Mouse (Mus musculus): ENCODE measurements at regions not wholly inside any gene's neighbourhood (a gene's known extent, or its start where the extent isn't known, plus 50 kb on each side); places are given as distances from the start of the nearest gene placed in this dataset.

DNA sequence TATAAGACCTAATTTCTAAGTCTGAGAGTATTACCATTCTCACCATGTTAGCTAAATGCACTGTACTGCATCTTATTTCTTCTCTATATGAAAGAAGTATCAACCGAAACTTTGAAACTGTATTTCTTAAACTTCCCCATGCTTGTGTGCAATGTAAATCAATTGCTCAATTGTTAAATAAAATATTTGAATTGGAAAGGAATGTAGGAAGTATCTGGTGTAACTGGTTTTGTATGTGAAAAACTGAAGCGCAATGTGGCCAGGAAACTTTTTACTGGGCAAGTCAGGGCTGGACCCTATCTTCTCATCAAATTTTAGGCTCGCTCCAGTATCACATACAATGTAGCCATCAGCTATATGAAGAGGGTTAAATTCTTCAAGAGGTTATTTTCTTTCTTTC, 123.8 kb upstream of the Atp2b1 start:
- DNase-seq, result no peak

DNA sequence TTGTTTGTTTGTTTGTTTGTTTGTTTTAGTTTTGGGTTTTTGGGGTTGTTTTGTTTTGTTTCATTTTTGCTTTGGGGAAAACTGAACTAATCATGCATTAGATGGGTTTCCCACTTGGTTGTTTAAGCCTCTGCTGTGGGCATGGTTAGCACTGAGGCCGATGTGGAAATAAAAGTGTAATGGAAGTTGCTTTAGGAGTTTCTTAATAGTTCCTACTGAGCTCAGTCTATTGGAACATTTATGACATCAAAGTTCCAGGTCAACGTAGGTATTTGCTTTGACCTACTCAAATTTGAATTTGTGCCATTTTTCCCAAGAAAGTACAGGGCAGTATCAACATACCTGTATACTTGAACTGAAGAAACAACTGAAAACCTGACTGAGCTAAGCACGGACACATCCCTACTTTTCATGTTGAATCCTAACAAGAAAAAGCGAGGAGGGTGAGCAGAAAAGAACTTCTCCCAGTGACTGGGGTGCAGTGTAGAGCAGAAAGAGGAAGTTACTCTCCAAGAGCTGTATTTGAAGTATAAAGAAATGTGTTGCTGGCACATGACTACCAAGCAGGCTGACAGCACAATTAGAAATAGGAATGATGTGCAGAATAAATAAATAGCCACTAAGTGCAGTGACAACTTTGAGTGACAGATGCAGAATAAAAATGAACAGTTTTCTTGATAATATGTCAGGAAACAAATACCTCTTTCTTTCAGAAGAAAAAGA, 122.0 kb upstream of the Atp2b1 start:
- no peak for DNase-seq

DNA sequence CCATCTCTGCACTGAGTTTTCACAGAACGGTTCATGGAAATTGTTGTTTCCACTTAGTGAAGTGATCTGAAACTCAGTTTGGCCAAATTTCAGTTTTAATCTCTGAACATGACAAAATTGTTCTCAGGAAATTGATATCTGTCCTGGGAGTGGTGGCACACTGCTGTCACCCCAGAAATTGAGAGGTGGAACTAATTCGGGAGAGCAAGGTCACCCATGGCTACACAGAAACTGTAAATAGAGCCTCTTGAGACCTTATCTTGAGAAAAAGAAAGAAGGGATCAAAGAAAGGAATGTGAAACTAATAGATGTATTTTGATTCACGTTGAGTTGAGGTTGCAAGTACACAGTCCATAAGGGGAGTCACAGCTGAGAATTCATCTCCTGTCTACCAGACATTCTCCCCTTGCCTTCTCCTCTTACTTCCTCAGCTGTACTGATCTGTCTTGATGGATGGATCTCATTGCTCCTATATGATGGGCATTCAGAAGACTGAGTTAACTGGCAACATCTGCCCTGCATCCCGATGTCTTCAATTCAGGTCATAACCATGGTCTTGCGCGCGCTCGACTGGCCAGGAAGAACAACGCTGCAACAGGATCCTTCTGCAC, 120.2 kb upstream of the Atp2b1 start:
- DNase-seq, result no peak

DNA sequence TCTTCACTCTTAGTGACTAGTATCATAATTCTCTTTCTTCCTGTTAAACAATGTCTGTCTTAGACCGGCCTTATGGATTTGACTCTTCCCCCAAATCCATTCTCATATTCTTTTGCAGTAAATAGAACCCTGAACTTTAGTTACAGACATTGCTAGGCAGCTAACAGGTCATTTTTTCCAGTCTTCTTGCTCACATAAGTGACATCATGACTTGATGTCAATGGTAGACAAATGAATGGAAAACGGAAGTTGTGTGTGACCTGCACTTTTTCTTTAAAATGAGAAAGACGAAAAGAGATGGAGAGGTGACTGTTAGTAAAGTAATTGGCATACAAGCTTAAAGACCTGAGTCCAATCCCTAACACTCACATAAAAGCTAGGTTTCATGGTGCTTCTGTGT, 118.2 kb upstream of the Atp2b1 start:
- DNase-seq, result no peak

DNA sequence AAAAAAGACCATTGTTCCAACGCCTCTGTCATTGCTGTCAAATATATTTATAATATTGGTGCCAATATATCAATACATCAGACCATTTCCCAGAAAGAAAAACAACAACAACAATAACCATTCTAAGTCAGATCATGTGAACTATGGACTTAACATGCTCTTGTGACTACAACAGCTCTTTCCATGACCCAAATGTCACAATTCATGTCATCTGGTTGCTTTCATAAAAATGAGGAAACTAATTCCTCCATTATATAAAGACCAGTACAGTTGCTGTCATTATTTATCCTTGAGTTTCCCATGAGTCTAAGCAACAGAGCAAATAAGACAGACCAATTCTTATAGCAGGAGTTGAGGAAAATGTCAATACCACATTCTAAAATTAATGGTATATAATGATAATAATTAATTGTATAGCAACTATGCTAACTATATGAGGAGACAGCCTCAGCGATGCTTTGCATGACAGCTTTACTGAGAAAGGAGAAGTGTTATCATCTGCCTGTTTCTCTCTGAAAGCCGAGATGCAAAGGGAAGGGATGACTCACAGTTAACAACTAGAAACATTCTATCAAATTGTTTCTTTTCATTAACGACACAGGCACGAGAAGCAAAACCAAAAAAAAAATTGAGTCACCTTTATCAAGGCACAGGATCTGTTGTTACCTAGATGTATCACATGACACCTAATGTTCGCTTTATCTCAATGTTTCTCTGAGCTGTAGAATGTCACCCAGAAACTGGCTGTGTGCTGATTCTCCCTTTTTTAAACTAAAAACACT, 115.4 kb upstream of the Atp2b1 start:
- DNase-seq, result no peak

DNA sequence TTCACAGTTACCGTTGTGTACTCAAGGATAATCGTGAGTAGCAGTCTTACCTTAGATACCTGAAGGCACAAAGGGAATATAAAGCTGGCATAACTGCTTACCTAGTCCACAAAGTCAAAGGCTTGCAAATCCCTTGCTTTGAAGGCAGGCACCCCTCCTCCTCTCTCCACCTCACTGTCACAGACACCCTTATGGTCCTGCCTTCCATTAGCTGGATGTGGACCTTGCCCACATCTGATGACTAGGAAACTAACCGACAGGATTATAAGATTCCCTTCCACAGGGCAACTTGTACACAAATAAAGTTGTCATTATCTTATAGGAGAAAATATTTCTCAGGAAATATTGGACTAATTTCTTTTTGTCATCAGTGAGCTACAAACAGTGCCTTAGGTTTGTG, 114.4 kb upstream of the Atp2b1 start:
- no peak for DNase-seq

DNA sequence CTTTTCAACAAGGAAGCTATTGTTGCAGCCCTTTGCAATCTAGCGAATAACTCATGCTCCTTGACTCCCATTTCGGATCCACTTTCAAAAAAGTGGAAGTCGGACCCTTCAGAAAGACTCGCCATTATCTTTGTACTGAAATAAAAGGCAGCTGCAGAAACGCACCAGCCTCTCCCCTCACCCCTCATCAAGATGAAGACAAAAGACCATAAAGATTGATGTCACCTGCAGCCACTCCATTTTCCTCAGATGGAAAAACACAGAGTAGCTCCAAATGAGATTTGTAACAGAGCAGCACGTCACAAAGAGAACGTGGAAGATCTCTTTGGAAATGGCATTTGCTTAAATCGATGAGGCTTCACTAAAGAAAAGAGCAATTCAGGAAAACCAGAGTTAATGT, 113.3 kb upstream of the Atp2b1 start:
- no peak for DNase-seq

DNA sequence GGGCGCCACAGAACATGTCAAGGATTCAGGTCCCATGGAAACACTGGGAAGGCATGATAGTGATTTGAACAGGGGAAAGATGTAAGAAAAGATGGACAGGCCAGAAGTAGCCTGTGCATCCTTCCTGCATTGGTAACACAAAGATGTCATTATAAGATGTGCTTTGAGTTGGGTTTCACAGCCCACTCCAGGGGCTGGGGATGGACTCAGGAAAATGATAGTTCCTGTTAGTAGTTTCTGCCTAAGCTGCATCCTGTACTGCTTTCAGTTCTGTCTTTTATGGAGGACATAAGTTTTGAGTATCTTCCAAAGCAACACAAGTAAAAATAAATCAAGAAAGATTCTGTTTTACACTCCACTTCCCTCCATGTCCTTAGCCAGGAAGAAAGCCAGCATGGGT, 109.2 kb upstream of the Atp2b1 start:
- DNase-seq, result no peak

DNA sequence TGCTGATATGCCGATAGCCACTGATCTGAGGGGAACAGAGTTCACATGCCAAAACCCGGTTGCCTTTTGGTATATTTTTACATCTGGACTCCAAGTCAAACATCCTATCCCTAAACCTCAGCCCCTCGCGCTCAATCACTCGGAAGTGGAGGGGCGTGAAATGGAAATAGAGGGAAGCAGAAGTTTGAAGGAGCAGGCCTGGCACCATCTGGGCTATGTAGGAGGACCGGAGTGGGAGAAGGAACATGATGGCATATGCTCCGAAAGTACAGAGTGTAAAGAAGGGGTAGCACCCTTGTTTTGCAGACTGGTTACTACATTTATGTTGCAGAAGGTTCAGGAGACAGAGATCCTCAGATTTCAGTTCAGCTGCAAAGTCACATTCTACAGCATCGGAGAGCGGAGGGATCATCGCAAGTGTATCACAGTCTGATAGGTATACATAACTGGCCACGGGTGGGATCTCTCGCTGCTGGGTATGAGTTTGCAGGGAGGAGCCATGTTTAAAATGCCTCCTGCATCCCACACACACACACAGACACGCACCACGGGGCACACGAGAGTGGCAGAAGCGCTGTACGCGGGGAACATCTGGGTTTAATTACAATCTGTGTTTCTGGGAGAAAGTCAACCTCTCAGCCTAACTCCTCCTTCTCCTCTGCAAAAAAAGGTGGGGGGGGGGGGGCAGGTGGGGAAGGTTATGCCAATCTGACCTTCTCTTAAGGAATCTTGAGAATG, 107.2 kb upstream of the Atp2b1 start:
- no peak for DNase-seq

DNA sequence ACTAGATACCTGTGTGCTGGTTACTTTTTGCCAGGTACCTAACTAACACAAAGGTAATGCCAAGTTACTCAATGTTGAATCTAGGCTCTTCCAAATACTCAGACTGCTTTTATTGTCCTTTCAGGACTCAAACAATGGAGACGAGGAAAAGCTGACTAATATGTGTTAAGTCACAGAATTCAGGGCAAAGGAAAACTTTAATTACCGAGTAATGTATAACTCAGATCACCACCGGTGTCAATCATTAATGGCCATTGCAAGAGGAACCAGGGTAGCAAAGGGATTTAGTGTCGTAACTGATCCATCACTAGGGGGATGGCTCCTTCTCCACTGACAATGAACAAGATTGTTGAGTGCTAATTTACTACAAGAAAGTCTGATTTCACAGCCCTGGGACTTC, 105.6 kb upstream of the Atp2b1 start:
- no peak for DNase-seq

DNA sequence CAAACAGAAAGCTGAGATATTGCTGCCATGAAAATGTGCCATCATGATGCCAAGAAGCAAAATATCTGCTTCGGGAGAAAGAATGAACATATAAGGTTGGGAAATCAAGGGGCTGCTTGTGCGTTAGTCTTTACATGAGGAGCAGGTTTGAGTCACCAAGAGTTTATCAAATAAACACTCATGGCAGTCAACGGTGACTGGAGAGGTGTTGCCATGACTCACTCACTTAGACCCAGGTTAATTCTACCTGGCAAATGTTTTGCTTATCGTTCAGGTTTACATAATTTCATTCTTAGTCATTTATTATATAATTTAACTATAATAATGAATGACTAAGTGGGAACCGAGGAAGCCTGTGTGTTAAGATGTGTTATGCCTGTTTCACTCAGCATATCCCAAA, 85.2 kb upstream of the Atp2b1 start:
- DNase-seq, result no peak

DNA sequence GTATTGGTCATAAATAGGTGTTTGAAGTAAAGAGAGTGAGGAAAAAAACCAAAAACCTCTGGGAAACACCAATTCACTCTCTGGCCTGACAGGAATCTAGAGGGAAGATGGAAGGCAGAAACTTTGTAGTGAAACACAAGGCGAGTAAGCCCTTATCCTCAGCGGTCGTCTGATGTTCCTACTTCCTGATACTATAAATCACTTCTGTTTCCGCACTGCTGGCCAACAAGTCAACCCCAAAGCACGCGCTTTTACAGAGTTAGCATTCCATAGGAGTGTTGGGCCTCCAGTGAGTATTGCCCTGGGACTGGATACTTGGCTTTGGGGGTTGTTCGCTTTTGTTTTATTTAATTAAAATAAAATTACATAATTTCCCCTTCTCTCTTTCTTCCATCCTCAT, 82.7 kb upstream of the Atp2b1 start:
- no peak for DNase-seq

DNA sequence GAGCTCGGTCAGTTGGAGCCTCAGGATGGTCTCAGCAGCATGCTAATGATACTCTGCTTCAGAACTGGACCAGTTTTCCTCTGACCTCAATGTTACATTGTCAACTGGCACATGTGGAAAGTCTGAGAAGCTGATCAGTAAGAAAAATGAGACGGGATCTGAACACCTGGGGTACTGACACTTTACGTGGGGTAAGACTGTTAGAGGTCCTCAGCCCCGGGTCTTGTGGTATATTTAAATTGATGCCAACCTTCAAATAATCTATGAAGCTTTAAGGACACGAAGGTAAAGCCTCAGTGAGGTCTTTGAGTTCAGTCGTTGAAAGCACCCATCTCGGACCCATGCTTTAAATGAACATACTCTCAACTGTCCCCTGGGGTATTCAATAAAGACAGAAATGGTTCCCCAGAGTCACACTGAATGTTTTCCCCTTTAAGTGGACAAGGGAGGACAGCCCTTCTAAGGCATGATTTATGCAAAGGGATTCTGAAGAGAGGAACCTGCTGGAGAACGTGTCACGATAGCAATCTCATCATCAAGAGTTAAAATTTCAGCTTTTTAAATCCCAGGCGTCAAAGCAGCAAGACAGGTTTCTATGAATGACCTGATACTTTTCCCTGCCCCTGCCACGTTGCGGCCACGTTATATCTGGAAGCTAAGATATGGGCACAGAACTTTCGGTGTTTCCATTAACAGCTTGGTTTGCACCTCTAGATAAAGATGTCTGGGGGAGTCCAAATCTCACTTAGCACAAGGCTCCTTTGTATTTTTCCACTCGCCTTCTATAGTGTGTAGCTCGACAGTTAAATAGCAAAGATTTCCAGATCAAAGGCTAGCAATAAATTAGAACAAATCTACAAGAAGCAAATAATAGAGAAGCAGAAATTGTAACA, 76.7 kb upstream of the Atp2b1 start:
- DNase-seq, result peak; percentile 17

DNA sequence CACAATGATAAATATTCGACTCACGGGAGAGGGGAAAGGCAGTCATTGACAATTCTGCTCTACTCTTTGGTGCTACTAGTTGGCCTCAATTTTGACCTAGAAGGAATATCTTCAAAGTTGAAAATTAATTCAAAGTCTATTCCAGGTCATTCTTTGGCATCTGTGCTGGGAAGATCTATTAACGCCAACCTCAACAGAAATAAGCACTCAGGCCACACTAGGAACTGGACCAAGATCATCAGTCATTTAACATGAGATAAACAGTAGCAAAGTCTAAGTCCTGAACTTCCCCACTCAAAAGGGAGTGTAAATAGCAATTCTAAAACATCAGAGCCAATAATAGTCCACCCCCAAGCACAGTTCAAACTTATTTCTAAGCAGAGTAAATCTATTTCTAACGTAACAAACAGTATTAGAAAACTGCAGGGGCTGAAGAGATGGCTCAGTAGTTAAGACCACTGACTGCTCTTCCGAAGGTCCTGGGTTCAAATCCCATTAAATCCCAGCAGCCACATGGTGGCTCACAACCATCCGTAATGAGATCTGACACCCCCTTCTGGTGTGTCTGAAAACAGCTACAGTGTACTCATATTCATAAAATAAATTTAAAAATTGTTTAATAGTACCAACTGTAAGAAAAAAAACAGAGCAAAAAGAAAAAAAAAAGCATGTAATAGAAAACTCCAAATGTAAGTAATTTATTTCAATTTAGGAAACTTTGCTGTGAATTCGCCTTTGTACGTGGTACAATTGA, 75.1 kb upstream of the Atp2b1 start:
- no peak for DNase-seq

DNA sequence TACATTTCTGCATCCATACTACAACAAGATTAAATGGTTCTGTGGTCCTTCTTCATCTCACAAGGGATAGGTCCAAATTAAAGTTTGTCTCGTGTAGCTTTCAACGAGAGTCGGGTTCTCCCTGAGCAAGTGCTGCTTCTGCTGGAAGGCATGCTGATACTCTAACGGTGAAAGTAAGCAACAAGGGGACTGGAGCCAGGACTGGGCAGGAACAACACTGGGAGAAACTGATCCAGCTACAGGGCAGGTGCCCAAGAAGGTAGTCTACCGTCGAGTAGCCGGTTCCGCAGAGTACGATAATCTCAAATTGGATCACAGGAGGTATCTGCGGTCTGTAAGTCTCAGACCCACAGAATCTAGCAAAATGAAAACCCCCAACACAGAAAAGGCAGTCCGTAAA, 74.2 kb upstream of the Atp2b1 start:
- DNase-seq, result no peak

DNA sequence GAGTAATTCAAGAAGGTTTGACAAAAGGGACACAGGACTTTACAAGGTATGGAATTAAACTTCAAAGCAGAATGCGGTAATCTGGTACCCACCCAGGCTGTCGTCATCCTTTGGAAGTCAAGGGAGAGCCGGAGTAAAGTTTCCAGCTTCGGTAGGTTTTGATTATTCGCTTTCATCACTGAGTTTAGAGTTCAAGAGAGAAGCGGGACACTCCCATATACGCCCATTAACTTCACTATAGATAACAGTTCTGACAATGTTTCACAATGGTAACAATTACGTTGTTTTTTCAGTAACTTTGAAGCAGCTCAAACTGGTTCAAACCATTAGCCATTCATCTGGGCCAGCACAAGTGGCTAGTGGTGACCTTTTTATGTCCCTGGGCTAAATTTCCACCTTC, 73.8 kb upstream of the Atp2b1 start:
- no peak for DNase-seq

DNA sequence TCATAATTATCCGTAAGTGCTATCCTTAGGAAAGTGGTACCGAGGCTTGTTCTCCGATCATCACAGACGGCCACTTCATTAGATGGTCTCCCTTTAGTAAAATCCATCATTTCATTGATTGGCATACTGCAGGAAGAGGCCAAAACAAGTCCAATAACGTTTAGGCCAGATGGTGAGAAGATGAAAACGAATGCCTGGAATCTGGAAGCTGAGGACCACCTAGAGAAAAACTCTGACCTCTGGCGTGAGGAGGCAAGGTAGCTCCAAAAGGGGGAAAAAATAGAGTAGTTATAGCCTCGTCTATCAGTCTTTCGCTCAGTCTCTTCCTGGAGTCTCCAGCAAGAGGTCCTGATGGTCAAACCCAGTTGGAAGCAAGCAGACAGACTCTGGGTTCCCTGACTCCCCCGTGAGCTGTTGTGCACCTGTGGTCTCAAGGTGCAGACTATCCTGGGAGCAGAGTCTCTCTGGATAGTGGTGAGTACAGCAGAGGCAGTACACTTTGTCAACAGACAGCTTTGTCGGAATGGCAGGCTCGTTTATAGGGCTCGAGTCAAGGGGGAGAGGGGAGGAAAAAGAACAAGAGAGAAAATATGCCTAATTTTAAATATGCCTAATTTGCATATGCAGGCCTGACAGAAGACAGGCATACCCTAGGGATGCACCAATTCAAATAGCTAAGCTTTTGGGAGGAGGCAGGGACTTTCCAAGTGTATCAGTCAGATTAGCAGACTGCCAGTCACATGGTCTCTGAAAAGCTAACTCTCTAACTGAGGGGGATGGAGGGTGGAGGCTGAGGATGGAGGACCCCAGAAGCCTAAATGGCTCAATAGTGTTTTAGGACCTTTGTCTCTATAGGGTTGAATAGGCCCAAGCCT, 73.0 kb upstream of the Atp2b1 start:
- no peak for DNase-seq

DNA sequence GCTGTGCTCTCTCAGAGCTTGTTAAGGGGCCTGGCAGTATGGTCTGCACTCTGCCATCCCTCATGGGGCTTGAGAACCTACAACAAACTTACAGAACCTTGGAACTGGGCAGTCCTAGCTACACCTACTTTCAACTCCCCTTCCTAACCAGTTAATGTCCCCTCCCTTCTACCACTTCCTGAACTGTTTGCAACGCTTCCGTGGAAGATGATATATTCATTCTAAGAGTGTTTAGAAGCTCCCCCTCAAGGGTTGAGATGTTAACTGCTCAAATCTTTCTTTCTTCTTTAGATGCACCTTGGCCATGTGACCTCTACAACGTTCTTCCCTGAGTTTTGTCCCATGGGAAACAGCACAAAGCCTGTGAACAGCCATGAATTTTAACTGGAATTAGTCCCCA, 72.3 kb upstream of the Atp2b1 start:
- no peak for DNase-seq

DNA sequence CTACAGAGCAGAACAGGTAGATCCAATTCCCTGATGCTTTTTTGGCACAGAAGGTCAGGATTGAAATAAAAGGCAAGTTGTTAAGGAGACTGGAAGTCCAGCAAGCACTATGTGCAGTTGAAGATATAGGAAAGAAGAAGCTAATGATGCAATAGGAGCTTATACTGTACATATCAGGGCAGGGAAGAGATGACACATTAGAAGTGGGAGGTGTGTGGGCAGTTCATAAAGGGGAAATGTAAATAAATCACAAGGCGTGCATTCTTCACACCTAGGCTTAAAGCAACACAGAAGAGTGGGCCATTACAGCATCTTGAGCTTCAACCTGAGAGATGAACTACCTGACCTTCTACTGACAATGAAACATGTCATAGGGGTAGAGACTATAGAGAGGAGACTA, 71.5 kb upstream of the Atp2b1 start:
- DNase-seq, result no peak

DNA sequence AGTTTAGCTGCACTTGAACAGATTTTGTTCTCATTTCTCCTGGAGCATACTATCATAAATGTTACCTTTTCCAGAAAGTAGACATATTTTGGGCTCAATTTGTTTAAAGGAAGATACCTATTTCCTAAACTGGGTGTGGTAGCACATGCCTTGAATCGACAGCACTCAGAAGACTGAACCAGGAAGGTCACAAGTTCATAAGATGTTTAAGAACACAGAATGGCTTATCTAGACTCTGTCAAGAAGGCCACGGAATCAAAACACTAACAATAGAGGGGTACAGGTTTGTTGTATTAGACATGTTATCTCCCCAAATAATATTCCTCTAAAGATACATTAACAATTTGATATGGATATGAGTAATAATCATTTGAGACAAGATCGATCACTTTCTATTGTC, 64.4 kb upstream of the Atp2b1 start:
- DNase-seq, result no peak

DNA sequence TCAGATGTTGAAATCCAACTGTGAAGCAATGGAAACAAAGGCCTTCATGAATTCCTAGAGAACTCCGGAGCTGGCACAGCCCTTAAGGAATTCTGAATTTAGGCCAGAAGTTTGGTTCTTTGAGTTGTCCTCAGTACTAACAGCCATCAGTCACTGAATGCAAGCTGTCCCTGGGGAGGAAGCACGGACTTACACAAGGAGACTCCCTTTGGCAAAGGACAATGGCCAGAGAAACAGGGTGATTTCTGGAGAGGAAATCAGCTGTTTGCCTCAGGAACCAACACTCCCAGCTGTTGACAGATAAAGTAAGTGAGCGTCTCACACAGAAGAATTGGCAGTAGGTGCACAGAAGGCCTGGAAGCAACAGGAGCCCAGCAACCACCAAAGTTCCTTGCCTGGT, 56.8 kb upstream of the Atp2b1 start:
- DNase-seq, result no peak
